Mouse (Mus musculus) right cerebral cortex, postnatal 4 days (tissue): ENCODE results near the gene Tex2.
"Not testable (repeated sequence)": the region's sequence is repeated elsewhere in the genome, so short reads cannot be mapped to it uniquely, and the experiment has no call there.

Source experiments
- DNase-seq: peaks from one replicate; pipeline ENCODE4 v3.0.0-alpha.2; 2022

The Tex2 gene

GRCm38 (mm10) chr11:106502631-106503424 lies 110.4 kb downstream of the Tex2 start:
- DNase-seq = no peak

GRCm38 (mm10) chr11:106502159-106502505 lies 111.1 kb downstream of the Tex2 start:
- no peak for DNase-seq

GRCm38 (mm10) chr11:106501308-106502158 lies 111.7 kb downstream of the Tex2 start:
- peak; percentile 45 for DNase-seq

GRCm38 (mm10) chr11:106500393-106501307 lies 112.6 kb downstream of the Tex2 start:
- peak; percentile 82 for DNase-seq

GRCm38 (mm10) chr11:106498739-106499379 lies 114.4 kb downstream of the Tex2 start:
- no peak for DNase-seq

- no peak for DNase-seq
These were observed 115.3 kb downstream of the Tex2 start for GRCm38 (mm10) chr11:106497926-106498325.

GRCm38 (mm10) chr11:106497009-106497408 lies 116.2 kb downstream of the Tex2 start:
- not testable (repeated sequence) for DNase-seq

GRCm38 (mm10) chr11:106492984-106493669 lies 120.1 kb downstream of the Tex2 start:
- no peak for DNase-seq

GRCm38 (mm10) chr11:106491393-106491792 lies 121.8 kb downstream of the Tex2 start:
- no peak for DNase-seq

- not testable (repeated sequence) for DNase-seq
These were observed 122.6 kb downstream of the Tex2 start for GRCm38 (mm10) chr11:106490600-106490999.

- no peak for DNase-seq
These were observed 123.2 kb downstream of the Tex2 start for GRCm38 (mm10) chr11:106490057-106490456.

- no peak for DNase-seq
These were observed 124.1 kb downstream of the Tex2 start for GRCm38 (mm10) chr11:106489036-106489693.

- DNase-seq = peak; percentile 19
These were observed 125.1 kb downstream of the Tex2 start for GRCm38 (mm10) chr11:106488126-106488561.

GRCm38 (mm10) chr11:106487733-106488115 lies 125.5 kb downstream of the Tex2 start, which contains the start of gene Ern1:
Gene Ern1 (minus strand): TSS chr11:106487852.
- DNase-seq = peak; percentile 91

GRCm38 (mm10) chr11:106486866-106487732 lies 126.1 kb downstream of the Tex2 start:
- DNase-seq = peak; percentile 47

GRCm38 (mm10) chr11:106486042-106486865 lies 127.0 kb downstream of the Tex2 start:
- no peak for DNase-seq

GRCm38 (mm10) chr11:106485611-106486010 lies 127.6 kb downstream of the Tex2 start:
- DNase-seq = no peak

- no peak for DNase-seq
These were observed 128.3 kb downstream of the Tex2 start for GRCm38 (mm10) chr11:106484875-106485274.

- DNase-seq = no peak
These were observed 130.4 kb downstream of the Tex2 start for GRCm38 (mm10) chr11:106482867-106483266.
